Mouse (Mus musculus): ENCODE measurements around the gene Six3. TPM values are rescaled to one million over a fixed set of nuclear protein-coding genes. Genes with fewer than 3 reads are reported as not detected.
A peak's percentile ranks its signal among the peaks of the same experiment; 100 is the strongest.

The Six3 gene
- polyA plus RNA-seq, 1 experiment from 2014 or later: 30.2 TPM

GRCm38 (mm10) chr17:85633619-85634018 is 20.2 kb downstream of the Six3 start:
- H3K27me3 ChIP-seq (replicated peaks): peaks cover 62% of the 10 kb centered on the region
- WGBS: 2% methylated on average over 13 of the region's 13 CpGs
- no peak overlapping the region for H3K4me3 ChIP-seq
- H3K4me1 ChIP-seq: no peaks in the 10 kb centered on the region
- H3K36me3 ChIP-seq (replicated peaks): no peaks in the 10 kb centered on the region
- no peak overlapping the region for H3K4me2 ChIP-seq
- no peak for ATAC-seq (replicated peaks)
- no peaks in the 10 kb centered on the region for H3K9me3 ChIP-seq
- no peak overlapping the region for H3K27ac ChIP-seq
- H3K9ac ChIP-seq: no peak overlapping the region

GRCm38 (mm10) chr17:85637876-85638275 is 24.5 kb downstream of the Six3 start:
- H3K4me3 ChIP-seq: no peak overlapping the region
- H3K27ac ChIP-seq: no peak overlapping the region
- H3K4me2 ChIP-seq: no peak overlapping the region
- WGBS: 67% methylated on average over 6 of the region's 6 CpGs
- no peaks in the 10 kb centered on the region for H3K4me1 ChIP-seq
- H3K27me3 ChIP-seq (replicated peaks): peaks cover 32% of the 10 kb centered on the region
- H3K36me3 ChIP-seq (replicated peaks): no peaks in the 10 kb centered on the region
- H3K9ac ChIP-seq: no peak overlapping the region
- no peaks in the 10 kb centered on the region for H3K9me3 ChIP-seq
- ATAC-seq (replicated peaks): no peak

DNA sequence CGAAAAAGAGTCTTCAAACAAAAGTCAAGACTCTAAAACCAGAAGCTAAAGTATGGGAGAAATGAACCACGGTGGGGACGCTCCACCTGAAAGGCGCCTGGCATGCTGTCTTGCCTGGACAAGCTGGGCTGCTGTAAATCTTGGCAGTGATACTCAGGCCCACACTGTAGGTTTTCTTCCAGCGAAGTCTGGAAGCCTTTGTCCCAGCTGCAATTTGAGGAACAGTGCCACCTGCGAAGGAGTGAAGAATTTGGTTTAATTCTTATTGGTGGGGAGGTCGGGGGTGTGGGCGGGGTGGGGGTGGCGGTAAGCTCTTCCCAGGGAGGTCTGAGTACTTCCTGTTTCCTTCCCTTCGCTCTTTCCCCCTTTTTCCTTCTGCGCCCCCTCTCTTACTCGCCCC is 31.9 kb downstream of the Six3 start:
- no peak overlapping the region; the same call in 1 of the 2 replicates for H3K27ac ChIP-seq
- H3K4me2 ChIP-seq: peak overlapping the region; percentile 75
- peaks cover 34% of the 10 kb centered on the region for H3K27me3 ChIP-seq (replicated peaks)
- H3K9ac ChIP-seq: peak overlapping the region; percentile 40; the same call in 1 of the 2 replicates
- H3K4me1 ChIP-seq: peaks cover 12% of the 10 kb centered on the region
- H3K36me3 ChIP-seq (replicated peaks): no peaks in the 10 kb centered on the region
- WGBS: 10% methylated on average over 10 of the region's 12 CpGs
- no peaks in the 10 kb centered on the region for H3K9me3 ChIP-seq
- peak; percentile 45 for ATAC-seq (replicated peaks)
- H3K4me3 ChIP-seq: peak overlapping the region; percentile 40

GRCm38 (mm10) chr17:85645718-85646665 is 32.6 kb downstream of the Six3 start:
- Histone ChIP-seq H3K27ac (no peak overlapping the region; the same call in 1 of the 2 replicates), H3K4me1 (peaks cover 12% of the 10 kb centered on the region), H3K9ac (peak overlapping the region; percentile 40), H3K9me3 (no peaks in the 10 kb centered on the region), H3K36me3 (replicated peaks) (no peaks in the 10 kb centered on the region), H3K4me2 (peak overlapping the region; percentile 75), H3K4me3 (peak overlapping the region; percentile 40), H3K27me3 (replicated peaks) (peaks cover 34% of the 10 kb centered on the region)
- peak; percentile 85 for ATAC-seq (replicated peaks)
- 2% methylated on average over 36 of the region's 36 CpGs for WGBS

DNA sequence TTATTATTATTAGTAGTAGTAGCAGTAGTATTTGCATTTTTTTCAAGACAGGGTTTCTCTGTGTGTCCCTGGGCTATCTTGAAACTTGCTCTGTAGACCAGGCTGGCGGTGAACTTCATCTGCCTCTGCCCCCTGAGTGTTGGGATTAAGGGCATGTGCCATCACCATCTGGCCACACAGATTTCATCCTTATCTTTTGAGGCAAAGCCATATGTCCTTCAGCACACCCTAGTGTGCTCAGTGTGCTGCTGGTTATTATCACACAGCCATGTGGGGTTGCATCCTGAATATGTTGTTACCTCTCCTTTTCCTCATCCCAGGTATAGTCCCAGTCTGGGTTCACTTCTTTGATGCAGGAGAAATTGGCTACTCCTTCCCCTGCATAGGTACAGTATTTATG is 46.6 kb downstream of the Six3 start:
- peaks cover 20% of the 10 kb centered on the region; the same call in 1 of the 2 replicates for H3K27me3 ChIP-seq (replicated peaks)
- ATAC-seq (replicated peaks): no peak
- no peaks in the 10 kb centered on the region for H3K36me3 ChIP-seq (replicated peaks)
- no peak overlapping the region for H3K9ac ChIP-seq
- no peak overlapping the region for H3K4me2 ChIP-seq
- peaks cover 4% of the 10 kb centered on the region for H3K4me1 ChIP-seq
- no peak overlapping the region for H3K4me3 ChIP-seq
- no peak overlapping the region for H3K27ac ChIP-seq
- WGBS: 72% methylated on average over 1 of the region's 1 CpGs
- no peaks in the 10 kb centered on the region for H3K9me3 ChIP-seq

DNA sequence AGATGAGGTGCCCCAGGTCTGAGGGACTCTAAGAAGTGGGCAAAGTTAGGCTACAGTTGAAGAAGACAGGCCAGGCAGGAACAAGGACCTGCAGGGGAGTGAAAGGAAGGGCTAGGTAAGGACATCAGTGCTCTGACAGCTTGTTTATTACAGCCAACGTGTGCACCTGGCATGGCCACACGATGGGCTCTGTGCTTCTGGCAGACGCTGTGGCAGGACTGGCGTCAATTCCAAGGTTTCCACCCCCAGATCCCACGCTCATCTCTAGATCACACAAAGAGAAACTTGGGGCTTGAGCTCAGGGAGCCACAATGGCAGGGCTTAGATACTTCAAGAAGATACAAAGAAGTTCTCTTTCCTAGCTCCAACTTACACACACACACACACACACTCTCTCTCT is 48.1 kb downstream of the Six3 start:
- Histone ChIP-seq H3K36me3 (replicated peaks) (no peaks in the 10 kb centered on the region), H3K9me3 (no peaks in the 10 kb centered on the region), H3K9ac (no peak overlapping the region), H3K4me1 (peaks cover 4% of the 10 kb centered on the region), H3K27ac (no peak overlapping the region), H3K4me2 (no peak overlapping the region), H3K4me3 (no peak overlapping the region), H3K27me3 (replicated peaks) (peaks cover 20% of the 10 kb centered on the region; the same call in 1 of the 2 replicates)
- WGBS: 77% methylated on average over 5 of the region's 5 CpGs
- ATAC-seq (replicated peaks): no peak

DNA sequence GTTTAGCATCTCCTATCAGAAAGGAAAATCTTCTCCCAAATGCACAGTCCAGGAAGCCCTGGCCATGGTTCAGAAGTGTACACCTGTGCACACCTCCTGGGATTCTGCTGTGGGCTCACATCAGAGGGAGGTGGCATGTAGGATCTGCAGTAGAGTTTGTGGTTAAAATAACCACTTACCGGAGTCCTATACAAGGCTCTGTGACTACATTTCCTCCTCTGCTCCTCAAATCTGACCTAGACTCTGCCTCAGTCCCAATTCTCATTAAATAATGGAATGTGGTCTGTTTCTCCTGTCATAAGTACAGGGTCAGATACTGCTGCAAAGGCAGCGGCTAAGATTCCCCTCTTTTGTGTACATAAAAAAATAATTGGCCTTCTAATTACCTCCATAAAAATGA is 50.8 kb downstream of the Six3 start:
- no peak overlapping the region for H3K4me3 ChIP-seq
- 0 out of 2 replicates have a peak overlapping the region, but pooled peaks have one; percentile 25 for H3K9ac ChIP-seq

DNA sequence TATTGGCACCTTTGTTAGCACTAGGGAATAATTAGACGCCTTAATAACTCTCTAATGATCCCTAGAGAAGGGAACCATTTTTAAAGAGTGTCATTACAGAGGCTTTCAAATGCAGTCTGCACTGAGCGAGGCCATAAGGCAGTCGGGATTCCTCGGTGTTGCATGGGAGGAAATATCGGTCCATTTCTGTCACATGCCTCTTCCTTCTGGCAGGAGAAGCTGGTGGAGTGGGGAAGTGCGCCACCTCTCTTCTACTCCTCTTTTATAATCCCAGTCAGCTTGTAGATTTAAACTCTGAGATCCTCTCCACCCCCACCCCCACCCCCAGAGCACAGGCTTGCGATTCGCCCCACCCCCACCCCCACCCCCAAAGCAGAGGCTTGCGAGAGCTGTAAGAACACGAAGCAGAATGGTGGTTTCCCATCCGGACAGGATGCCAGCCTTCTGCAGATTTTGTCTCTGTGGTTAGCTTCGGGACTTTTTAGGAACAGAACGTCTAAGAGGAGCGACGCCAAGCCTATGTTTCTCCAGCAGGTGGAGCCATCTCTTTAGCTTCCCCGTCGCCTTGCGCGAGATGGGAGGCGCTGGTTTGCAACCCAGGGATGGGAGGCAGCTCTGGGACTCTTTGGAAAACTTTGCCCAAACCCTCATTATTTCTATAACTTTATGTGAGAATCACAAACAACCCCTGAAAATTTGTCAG is 51.4 kb downstream of the Six3 start:
- Histone ChIP-seq H3K4me2 (peak overlapping the region; percentile 48), H3K9ac (0 out of 2 replicates have a peak overlapping the region, but pooled peaks have one; percentile 25), H3K4me1 (peaks cover 4% of the 10 kb centered on the region), H3K36me3 (replicated peaks) (no peaks in the 10 kb centered on the region), H3K9me3 (no peaks in the 10 kb centered on the region), H3K27me3 (replicated peaks) (peaks cover 25% of the 10 kb centered on the region; the same call in 1 of the 2 replicates), H3K4me3 (peak overlapping the region; percentile 25), H3K27ac (no peak overlapping the region)
- ATAC-seq (replicated peaks): peak; percentile 86
- 1% methylated on average over 20 of the region's 20 CpGs for WGBS

More for the DNA sequence above, 50.8 kb downstream of the Six3 start:
- Histone ChIP-seq H3K9me3 (no peaks in the 10 kb centered on the region), H3K4me2 (peak overlapping the region; percentile 48), H3K4me1 (peaks cover 4% of the 10 kb centered on the region), H3K36me3 (replicated peaks) (no peaks in the 10 kb centered on the region), H3K27me3 (replicated peaks) (peaks cover 25% of the 10 kb centered on the region; the same call in 1 of the 2 replicates), H3K27ac (no peak overlapping the region)
- no peak for ATAC-seq (replicated peaks)
- 39% methylated on average over 2 of the region's 2 CpGs for WGBS

Other genes with a start within 250 kb of the Six3 start
- 0.27 and 0.49 TPM in 2 replicates for gene Six2, start 74.7 kb downstream of the Six3 start, polyA plus RNA-seq (2015; fragmentation: Nextera tagmentation; extraction: Ambion mirVana)

Data from midbrain, embryonic 15.5 days (tissue).